Mouse (Mus musculus) adrenal gland, postnatal 4 days (tissue): ENCODE data around the gene Mpzl1. TPM values are rescaled to one million over a fixed set of nuclear protein-coding genes. Genes with fewer than 3 reads are reported as not detected.

Experiments
- DNase-seq, 2 experiments: peaks; one replicate each; pipeline ENCODE4 v3.0.0; 2021 to 2022; ENCODE audit warnings: low spot score in 2 of 2, mixed read lengths in 2 of 2
- total RNA-seq, 2 experiments: library from RNA; stranded (reverse); gene quantifications; 2 replicates each; pipeline ENCODE4 v1.2.3; 2021

Mpzl1 gene
- total RNA-seq, 2 experiments from 2014 or later: 81.1 to 82.7 TPM

DNA sequence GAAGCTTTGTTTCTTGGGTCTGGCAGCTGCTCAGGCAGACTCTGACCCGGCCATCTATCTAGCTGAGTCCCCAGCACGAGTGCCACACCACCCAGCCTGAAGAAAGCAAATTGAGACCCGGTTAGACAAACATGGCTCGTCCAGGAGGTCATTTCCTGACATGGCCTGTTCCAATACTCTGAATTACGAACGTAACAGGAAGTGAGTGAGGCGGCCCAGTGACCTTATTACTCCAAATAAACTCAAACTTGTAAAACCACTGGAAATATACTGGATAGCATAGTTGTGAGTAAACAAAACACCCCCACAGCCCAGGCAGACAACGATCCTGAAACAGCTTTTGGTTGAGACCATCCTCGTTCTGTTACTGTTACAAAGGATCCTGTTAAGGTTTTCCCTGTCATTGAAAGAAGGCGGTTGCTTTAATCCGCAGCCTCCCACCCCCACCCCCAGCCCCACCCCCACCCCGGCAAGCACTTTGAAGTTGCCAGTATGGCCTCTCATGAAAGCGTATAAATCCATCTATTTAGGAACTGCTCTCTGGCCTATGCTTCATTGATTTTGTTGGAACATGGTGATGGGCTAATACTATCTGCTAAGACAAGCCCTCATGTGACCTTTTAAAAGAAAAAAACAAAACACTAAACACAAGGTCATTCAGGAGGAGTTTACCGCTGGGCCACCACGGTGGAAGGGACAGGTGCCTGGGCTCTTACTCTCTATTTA lies 17.0 kb downstream of the Mpzl1 start:
- peak in 1 of 2 experiments; percentile 11 for DNase-seq

DNA sequence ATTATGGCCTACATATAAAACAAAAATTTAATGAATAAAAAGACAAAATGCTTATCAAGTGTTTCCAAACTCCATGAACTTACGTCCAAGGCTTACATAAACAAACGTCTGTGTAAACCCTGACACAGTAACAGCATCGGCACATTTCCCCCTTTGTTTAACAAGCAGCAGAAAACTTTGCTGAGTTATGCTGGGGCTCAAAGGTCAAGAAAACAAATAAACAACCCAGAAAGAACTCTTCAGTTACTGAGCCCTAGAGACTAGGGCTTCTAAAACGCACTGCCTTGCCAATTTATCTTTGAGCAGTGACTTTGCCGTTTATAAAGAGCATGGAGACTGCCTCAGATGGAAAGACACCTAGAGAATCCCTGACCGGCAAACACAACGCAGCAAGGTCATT lies 17.7 kb downstream of the Mpzl1 start:
- no peak for DNase-seq

DNA sequence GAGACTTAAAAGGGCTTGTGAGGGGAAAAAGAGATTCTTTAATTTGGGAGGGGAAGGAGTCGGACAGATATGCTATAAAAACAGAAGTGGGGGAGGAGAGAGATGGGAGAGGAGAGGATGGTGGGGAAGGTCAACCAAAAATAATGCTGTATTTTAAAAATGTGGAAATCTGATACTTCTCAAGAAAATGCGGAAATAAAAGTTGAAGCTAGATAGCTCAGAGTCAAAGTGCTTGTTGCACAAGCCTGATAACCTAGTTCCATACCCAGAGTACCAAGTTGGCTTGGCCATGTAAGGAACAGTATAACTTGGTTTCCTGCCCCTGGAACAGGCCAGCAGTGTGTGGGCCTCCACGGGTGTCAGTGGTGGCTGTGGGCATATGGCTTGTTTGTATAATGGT lies 19.5 kb downstream of the Mpzl1 start:
- DNase-seq: no peak

DNA sequence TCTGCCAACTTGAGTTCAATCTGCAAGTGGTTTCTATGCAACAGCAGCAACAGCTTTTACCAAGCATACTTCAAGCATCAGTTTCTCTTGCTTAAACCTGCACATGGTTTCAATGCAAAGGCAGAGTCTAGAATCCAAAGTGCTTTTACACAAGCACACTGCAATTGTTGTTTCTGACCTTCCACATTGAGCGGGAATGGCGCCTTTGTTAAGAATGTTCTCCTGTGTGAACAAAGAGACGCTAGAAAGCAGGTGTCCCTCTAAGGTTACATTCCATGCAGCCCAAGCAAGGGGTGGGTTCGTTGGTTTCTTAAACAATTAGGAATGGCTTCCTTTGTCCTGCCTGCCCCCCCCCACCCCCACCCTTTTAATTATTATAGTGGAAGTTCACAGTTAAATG lies 20.4 kb downstream of the Mpzl1 start:
- DNase-seq: no peak

DNA sequence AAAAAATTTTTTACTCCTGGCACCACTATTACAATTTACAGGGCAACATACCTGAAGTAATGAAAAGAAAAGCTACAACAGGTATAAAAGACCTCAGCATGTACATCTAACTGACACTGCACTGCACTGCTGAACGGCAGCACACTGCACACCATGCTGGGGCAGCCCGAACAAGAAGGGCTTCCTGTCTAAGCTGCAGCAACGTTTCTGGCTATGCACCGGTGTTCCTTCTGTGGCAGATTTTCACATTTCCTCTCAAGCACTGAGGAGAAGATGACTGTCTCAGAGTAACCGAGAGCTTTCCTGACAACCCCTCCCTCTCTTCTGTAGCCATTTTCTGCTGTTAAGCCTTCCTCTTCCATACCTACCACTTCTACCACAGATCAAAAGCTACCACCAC lies 21.6 kb downstream of the Mpzl1 start:
- DNase-seq: no peak

DNA sequence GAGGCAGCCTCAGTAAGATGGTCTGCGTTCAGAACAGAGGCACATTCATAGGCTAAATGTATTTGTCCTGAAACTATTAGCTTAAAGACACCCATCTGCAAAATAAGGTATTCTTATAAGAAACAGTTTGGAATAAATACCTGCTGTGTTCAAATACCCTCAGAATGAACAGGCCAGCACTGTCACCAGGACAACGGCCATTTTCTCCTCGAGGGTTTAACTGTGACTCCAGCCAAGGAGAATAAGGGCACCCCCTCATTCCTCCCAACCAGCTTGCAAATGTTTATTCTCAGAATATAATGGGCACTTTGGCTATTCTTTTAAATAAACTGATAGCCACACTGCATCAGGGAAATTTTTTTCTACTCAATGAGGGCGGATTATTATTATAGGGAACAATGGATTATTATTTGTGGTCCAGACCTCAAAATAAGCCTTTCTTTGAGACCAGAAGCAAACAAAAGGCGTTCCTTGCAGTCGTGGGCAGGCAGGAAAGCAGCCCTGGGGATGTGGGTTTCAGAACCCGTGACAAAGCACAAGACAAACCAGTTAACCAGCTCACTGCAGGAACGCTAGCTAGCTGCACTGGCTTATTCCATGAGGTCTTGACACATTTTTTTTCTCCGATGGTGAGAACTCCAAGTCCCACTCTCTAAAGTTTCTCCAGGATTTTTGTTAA lies 23.9 kb downstream of the Mpzl1 start:
- no peak for DNase-seq

DNA sequence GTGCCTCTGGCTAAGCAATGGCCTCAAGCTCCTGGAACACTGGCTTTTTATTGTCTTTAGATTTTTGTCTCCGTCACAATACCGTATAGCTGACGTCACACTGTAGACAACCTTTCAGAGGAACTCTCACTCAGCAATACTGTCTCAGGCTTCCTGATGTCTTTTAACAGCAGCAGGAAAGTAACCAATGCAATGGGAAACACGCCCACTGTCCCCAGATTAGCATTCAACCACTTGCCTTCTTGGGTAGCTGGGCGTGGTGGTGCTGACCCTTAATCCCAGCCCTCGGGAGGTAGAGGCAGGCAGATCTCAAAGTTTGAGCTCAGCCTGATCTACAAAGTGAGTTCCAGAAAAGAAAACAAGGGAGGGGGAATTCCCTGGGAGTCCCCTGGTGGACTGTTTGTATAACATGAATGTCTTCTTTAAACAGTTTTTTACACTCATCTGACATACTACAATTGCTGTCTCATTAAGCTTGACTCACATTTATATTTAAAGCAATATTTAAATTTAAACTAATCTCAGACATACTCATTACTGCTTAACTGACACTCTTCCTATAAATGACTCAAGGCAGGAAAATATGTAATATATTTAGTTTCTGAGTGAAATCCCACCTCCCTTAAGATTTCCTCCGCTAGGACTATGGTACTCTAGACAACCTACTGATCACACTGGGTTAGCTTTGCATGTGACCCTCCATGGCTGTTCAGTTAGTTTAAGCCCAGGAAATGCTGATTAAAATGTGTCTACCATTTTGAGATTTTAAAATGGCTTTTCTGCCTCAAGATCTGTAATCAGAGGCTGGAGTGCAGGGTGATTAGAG lies 24.6 kb downstream of the Mpzl1 start:
- DNase-seq: no peak

DNA sequence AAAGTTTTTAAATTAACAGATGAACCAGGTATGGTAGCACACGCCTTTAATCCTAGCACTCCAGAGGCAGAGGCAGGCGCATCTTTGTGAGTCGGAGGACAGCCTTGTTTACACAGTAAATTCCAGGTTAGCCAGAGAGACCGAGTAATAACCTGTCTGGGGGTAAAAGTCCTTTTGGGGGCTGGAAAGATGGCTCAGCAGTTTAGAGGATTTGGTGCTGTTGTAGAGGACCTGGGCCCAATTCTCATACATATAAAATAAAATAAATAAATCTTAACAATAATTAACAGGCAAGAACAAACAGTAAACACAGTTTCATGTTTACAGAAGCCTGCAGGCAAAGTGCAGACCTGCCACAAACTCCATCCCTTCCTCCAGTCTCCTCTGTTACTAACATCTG lies 25.4 kb downstream of the Mpzl1 start:
- DNase-seq: no peak

DNA sequence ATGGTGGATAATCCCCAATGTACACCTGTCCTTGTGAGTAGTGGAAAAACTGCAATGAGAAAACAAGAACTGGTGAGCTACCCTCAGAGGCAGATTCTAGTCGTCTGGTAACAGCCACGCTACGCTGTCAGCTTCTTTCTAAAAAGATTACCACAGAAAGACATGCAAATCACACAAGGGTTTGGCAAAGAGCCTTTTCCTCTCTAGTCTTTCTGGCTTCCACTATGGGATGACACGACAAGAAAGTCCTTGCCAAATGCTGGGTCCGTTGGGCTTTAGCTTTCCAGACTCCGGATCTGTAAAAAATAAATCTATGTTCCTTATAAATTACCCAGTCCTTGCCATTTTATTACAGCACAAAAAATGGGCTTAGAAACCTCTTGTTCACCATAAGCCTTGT lies 28.6 kb downstream of the Mpzl1 start:
- DNase-seq: no peak

DNA sequence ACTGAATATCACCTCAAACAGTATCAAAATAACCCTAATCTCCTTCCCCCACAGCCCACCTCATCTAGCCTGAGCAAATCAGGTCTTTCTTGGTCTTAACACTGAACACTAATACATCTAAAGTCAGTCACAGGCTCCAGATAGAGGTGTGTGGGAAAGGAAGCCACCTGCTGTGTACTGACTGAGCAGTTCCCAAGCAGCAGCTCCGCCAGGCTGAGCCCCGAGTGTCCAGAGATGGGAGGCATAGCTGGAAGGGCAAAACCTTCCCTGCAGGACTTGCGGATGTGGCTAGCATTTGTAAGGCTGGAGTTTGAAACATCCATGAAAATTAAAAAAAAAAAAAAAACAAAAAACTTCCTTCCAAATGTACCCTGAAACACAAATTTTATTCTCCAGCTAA lies 29.2 kb downstream of the Mpzl1 start:
- no peak for DNase-seq

DNA sequence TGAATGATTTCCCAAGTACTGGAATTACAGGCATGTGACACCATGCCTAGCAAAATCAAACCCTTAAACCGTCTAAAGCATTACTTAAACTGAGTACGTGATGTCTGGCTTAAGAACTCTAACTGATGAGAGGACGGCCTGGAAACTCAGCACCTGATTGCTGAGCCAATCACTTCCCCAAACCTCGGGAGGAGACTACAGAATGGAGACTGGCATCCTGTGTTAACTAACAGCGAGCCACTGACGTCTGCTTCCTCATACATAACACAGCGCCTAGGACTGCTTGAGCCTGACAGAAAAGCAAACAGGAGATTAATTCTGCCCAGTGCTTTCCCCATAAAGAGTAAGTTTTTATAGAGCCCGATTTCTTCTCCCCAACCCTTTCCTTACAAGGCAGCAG lies 30.1 kb downstream of the Mpzl1 start:
- no peak for DNase-seq

DNA sequence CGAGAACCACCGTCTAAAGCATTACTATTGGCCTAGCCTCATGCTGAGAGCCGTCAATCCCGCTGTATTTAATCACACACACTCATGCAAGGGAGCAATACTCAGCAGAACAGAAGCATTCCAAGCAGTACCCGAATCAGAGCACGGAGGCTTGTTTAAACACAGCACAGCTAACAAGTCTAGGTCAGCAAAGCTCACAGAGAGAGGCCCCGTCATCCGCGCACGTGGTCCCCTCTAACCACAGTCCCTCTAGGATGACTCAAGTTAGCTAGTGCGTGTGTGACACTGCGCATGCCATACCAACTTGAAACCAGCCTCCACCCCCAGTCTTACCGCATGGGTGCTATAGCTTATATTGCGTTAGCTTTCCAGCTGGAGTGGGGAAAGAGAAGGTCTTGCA lies 31.1 kb downstream of the Mpzl1 start:
- DNase-seq: no peak

DNA sequence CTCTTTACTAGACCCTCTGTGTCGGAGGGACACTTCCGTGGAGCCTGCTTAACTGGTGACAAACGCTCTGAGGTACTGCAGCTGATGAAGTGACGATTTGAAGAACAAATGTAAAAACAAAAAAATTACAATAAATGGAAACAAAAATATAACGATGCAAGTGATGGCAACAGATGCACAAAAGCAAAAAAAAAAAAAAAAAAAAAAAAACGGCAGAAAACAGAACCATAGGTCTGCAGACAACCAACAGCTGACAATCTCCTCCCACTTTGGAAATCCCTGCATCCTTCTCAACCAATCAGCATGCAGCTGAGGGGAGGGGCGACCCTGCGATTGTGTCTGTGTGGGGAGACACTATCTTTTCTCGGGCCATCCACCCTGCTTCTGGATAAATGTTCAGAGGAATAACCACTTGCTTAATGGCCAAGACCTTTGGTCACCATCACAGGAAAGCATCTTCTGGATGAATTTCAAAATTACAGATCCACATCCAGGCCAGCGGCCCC lies 32.5 kb downstream of the Mpzl1 start:
- no peak for DNase-seq

DNA sequence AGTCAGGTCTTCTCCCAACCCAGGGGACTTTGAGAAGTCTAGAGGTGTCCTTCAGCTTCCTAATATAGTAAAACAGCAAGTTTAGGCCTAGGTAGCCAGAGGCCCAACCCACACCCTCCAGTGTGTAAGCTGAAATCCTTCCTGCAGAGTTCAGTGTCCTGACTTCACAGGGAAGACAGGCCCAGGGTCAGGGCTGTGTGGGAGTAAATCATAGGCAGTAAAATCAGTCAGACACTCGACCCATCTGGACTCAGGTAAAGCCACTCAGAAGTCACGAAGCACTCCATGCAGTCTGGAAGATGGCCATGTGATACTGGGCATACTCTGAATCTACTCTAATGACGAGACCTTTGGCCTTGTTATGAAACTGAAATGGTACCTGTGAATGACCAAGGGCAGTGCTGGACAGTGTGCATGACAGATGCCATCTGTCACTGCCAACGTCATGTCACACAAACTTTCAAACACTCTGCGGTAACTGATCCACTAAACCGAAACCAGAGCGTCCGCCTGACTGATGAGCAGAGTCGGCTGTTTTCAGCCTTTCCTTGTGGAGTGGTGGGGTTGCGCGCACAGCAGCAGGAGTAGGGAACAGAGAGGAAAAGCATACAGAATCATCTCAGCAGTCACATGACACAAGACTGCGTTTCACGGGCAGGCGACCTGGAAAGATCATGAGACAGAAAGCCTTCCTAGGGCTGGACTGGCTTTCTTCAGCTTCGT lies 39.5 kb downstream of the Mpzl1 start:
- no peak for DNase-seq

DNA sequence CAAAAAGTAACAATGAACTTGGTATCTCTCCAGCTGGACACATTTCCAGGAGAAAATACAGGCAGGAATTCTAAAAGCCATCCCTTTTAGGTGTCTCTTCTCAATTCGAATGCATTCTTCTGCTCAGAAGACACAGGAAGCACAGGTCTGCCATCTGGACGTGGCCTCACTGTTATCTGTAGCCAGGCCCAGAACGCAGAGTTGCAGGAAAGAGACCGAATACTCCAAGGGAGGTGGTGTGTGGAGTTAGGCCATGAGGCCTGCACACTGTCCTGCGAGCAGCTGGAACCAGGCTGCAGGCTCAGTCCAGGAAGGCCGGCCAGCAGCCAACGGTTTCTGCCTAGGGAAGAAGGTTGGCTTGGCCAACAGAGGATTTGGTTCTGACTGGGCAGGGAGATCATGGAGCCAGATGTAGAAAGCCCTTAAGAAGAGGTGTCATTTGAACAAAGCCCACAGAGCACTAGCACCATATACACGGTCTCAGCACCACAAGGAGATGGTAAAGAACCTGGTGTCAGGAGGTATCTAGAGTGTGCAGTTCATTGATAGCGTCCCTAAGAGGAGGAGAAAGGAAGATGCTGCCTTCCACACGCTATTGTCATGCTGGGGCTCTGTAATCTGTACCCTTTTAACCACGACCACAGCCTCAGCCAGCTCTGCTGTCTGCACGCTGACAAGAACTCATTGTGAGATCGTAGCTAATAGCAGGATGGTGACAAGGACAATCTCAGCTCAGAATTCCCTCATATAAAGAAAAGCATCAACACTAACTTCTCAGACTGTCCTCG lies 41.8 kb downstream of the Mpzl1 start:
- no peak for DNase-seq

DNA sequence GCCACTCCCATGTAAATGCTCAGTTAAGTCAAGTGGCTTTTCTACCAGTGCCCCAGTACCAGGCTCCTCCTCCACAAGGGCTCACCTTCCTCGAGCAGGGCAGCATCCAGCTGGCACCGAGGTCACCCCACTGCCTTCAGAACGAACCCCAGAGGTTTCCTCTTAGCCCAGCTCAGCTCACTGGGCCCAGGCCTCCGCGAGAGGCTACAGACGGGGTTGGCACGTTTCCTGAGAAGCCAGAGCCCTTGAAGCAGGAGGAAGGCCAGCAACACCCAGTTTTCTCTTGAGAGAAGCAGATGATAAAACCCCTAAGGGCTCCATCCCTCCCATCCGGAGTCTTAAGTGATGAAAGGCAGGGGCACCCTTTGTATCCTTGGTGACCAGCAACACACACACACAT lies 43.6 kb downstream of the Mpzl1 start:
- no peak for DNase-seq

DNA sequence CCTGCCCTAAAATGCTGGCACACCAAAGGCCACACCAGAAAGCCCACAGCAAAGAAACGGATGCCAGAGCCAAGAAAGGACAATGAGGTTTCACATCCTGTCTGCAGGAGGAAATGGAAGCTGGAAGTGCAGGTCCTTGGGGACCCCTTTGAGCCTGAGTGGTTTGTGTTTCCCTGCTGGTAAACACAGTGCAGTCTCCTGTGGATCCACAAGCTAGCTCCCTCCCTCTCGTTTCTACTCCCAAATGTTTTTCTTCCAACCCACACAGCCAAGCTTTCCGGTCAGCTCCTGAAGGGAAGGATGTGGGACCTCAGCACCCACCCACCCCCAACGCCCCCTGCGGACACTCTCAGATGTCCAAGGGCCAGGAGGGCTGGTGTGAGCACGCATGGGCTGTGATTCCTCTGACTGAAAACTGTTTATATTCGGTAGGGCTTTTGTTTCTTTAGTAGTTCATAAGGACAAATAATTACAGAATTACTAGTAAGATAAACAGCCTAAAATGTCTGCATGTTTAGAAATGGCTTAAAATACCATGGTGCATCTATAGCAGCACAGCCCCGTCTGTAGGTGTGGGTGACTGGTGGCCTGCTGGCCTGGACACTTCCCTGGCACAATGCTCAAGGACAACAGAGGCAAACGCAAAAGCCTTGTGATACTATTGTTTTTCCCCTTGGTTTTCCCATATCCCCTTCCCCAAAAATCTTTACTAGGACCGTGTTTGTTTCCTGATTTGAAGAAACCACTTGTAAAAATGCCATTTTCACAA lies 44.9 kb downstream of the Mpzl1 start:
- DNase-seq: no peak

DNA sequence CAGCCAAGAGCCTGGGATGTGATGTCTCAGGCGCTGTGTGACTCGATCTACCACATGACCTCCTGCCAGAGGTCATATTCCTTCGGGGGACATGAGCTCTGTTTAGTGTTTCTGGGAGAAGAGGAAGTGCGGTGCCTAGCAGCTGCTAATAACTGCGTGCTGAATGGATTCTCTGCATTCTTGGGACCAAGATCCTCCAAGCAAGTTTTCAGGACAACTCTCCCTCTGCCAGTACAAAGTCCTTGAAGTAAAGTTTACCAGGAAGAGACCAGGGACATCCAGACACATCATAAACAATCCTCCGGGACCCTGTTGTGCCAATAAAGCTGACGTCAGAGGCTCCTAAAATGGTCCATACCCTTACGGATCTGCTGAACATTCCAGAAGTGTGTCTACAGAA lies 46.5 kb downstream of the Mpzl1 start:
- no peak for DNase-seq

DNA sequence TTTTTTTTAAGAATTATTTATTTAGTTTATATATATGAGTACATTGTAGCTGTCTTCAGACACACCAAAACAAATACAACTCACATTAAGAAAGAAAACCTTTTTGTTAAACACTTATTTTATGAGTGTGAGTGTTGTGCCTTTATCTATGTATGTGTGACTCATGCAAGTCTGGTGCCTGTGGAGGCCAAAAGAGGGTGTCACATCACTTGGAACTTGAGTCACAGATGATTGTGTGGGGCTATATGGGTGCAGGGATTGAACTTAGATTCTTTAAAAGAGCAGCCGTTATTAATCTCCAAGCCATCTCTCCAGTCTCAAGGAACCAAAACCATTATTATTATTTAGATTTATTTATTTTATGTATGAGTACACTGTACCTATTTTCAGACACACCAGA lies 48.0 kb downstream of the Mpzl1 start:
- DNase-seq: no peak
